Mouse (Mus musculus) heart, adult 18-20 months (tissue): ENCODE data around the gene Mthfd1l. TPM values are rescaled to one million over a fixed set of nuclear protein-coding genes. Genes with fewer than 3 reads are reported as not detected.

Experiments
- DNase-seq, 2 experiments: peaks; one replicate each; pipeline ENCODE4 v3.0.0; 2021 to 2022; ENCODE audit warnings: mixed read lengths in 1 of 2
- total RNA-seq, 2 experiments: library from RNA; stranded (reverse); gene quantifications; 2 replicates each; pipeline ENCODE4 v1.2.3; 2021

Mthfd1l gene
- total RNA-seq, 2 experiments from 2014 or later = 0.69 to 0.90 TPM

DNA sequence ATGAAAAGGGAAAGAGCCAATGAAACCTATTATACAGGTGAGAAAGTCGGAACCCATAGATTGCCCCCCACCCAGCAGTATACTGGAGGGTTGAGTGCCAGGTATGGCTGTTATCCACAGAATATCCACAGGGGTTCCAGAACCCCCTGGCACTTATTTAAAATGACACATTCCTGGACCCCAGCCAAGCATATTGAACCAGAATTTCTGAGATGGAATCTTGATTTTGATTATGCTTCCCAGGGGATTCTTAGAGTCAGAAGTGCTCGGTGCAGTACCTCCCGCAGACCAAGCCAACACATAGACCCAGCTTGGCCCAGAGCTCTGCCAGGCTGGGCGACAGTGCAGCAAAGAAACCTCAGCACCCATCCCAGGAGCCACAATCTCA, 3.7 kb downstream of the Mthfd1l start:
- no peak for DNase-seq

DNA sequence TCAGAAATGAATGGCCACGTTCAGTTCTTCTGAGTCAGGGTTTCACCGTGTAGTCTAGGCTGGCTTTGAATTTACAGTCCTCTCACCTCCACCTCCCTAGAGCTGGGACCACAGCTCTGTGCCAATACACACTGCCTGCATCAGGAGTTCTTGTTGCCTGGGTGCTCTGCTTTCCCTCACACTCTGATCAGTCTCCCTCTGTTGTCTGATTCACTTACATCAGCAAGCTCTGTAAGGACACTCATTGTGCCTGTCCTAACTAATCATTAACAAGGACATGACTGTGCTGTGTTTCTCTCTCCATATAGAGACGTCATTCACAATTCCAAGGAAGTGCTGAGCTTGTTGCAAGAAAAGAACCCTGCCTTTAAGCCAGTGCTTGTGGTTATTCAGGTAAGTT, 5.4 kb downstream of the Mthfd1l start:
- no peak for DNase-seq

DNA sequence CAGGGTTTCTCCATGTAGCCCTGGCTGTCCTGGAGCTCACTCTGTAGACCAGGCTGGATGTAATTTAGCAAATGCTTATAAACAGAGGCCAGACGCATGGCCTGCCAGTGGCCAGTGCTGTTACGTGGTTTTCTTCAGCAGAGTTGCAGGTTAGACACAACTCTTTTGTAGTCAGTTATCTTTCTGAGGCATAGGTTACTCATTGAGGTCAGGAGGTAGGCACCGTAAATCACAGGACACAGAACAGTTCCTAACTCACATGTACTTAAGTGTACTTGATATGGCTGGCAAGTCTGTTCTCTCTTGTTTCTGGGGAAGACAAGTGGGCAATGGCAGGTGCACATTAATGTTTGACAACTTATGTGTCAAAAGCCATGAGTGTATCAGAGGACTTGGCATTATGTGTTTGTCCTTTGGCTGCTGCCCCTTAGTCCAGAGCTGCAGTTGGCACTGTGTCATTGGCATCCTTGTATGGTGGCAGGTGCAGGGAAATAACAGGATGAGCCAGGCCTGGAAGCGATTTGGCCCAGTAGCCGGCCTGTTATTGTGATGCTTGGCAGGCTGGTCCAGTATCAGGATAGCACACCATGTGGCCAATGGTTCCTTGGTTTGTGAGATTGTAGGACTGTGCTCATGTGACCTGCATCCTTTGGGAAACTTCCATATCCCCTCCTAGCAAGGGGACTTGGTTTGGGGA, 6.0 kb downstream of the Mthfd1l start:
- DNase-seq = no peak

DNA sequence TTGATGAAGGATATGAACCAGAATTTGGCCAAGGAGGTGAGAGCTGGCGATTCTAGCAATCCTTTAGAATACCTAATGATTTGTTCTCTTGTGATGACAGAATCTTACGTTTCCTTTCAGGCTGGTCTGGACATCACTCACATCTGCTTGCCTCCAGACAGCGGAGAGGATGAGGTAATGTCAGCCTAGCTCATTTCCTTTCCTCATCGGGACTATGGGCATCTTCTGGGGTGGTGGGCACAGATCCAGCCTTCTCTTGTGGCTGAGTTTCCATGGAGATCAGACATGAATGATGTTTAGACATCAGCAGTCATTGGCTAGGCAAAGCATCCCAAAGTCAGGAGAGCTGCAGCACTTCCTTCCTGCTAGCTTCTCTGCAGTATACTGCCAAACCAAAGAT, 7.3 kb downstream of the Mthfd1l start:
- DNase-seq = no peak

DNA sequence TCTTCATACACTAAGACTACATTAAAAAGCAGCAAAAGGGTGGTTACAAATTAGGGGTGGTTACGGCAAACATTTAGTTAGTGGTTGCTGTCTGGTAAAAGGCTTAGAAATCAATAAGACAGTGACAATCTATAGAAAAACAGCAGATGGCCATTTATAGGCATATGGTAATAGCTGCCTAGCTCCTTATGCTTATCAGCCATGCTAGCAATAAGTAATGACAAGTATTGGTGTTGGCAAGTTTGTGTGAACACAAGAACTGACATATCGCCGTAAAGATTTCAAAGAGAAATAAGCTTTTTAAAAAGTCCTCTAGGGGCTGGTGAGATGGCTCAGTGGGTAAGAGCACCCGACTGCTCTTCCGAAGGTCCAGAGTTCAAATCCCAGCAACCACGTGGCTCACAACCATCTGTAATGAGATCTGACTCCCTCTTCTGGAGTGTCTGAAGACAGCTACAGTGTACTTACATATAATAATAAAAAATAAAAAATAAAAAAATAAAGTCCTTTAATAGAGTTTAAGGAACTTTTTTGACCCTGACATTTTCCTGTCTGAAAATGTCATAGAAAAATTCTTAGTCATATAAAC, 17.5 kb downstream of the Mthfd1l start:
- DNase-seq = no peak

DNA sequence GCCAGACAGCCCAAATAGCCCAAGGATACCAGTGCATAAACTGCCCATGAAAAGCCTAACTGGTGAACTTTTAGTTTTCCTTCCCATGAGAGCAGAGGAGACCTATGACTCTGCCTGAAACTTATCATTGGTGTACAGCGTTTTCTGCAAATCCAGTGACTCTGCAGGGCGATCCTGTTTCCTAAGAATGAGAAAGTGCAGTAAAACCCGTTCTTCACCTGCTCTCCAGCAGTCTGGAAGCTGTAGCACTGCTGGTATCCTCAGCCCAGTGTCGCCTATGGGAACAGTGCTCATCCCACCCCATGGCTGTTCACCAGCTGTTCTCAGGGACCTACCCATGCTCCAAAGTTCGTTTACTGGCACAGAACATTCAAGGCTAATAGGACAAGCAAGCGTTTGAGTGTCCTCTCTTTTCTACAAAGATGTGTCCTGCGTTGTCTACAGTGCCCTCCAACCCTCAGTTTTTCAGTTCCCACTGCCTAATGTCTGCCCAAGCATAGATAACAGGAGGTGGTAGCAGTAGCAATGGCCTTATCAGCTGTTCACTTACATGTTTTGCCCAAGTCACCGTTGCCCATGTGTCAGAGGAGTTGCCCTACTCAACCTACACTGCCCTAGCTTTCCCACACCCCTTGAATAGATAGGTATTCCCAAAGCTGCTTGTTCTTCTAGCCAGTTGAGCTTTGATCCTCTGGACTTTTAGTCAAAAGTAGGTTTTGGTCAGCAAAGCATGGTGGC, 20.6 kb downstream of the Mthfd1l start:
- DNase-seq = no peak

DNA sequence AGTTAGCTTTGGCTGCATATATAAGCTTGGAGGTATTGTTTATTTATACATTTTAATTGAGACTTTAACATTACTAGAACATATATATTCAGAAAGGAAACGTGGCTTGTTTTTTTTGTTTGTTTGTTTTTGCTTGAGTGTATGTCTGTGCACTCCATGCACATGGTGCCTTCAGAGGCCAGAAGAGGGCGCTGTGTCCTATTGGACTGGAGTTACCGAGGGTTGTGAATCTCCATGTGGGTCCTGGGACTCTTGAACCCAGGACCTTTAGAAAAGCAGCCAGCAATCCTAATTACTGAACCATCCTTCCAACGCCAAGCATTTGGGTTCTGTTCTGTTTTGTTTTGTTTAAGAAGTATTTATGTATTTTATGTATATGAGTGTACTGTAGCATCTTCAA, 22.4 kb downstream of the Mthfd1l start:
- DNase-seq = no peak

DNA sequence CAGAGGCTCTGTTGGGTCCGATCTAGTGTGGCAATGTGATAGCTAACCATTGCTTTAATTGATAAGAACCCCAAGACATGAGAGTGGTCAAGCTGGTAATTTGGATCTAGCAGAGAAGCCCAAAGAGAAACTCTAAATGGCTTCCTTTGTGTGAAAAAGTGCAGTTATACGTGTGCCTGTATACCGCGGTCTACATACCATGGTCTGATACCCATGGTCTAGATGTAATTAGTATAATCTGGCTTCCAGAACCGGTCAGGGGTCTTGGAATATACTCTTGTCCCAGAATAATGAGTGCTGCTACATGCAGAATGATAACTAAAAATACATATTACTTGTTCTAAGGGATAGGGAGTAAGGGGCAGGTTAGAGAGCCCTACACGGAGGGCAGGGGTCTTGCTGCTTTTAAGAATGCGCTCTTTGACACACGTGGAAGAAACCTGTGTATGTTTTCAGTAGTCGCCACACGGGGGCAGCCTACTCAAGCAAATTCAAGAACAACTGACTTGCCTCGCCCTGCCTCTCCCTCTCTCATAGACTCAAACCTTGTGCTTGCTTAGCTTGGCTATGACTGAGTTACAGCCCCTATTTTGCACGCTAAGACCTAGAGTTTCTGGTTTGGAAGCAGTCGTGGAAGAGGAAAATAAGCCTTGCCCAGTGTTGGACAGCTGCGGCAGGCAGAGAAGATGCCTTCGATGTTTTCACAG, 23.4 kb downstream of the Mthfd1l start:
- DNase-seq = peak; percentile 75 to 82

DNA sequence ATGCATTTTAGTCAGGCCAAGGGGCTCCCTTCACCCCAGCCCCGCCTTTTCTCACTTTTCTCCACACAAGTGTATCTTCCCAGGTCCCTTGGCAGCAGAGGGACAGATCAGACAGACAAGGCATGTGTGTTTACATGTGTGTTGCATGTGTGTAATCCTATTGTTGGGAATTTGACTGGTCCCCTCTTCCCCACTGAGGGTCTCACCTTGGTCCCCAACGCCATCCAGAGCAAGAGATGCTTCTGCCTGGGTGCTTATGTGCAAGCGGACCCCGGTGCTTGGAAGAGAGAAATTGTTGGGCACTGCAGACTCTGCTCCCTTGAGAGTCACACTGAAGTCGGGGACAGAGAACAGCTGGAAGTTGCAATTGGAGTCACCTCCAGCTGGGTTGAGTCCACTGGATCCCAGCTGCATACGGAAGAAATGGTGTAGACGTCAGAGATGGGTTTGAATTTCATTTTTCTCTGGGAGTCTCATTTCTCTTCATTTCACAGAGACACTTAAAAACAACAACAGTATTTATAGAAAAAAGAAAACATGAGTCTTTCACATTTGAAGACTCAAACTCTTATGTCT, 25.0 kb downstream of the Mthfd1l start:
- peak; percentile 24 to 26 for DNase-seq

DNA sequence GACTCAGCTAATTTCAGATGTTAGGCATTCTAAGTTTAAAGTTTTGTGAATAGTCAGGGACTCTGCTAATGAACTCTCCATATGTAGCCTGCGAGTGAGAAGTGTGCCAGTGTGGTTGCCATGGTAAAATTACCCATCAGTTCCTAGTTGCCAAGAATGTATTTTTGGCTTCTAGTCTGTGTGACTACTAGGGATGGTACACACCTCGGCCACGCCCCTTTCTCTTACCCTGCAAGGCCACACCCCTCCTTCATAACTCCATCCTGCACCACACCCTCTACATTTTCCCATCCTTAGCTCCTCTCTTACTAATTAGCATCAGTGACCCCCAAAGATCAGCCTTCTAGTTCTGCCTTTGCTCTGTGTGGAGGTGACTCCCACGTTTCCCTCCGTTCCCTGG, 29.8 kb downstream of the Mthfd1l start:
- DNase-seq = no peak

DNA sequence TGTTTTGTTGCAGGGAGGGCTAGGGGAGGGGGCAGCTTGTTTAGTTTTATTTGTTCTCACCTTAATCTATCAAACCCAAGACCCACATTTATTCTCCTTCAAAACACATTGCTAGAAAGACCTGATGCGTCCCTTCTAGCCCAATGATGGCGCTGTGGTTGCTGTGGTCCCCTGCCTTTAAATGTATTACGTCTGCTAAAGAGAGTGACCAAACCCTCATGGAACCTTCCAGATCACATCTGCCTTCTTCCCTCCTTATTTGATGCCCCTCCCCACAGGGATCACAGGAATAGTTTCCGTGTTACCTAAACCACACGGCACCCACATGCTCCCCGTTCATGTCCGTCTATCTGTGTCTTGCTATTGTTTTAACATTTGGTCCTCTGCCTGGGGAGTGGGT, 32.3 kb downstream of the Mthfd1l start:
- no peak for DNase-seq

DNA sequence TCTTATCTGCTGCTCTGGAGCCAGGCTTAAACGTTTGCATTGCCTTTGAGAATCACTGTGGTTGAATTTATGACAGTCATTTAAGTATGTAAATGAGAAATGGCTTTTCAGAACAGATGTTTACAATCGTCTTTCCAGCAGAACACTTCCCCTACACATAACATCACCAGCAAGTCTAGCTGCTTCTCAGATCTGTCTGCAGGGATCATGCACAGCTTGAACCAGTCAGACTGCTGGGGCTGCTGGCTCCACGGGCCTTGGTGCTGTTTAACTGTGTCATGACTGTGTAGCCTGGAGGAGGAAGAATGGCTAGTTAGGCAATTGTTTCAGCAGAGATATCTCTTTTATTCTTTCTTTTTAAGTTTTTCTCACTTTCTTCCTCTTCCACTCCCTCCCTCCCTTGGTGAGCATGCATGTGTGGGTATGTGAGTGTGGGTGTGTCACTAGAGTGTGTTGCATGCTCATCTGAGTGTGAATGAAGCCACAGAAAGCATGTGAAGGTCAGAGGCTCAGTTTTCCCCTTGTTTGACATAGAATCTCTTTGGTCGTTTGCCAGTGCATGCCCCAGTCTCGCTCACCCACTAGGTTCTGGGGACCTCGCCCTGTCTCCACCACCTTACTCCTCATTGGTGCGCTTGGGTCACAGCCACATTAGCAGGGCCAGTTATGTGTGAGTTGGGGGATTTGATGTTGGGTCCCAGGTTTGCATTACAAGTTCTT, 33.5 kb downstream of the Mthfd1l start:
- DNase-seq = no peak

DNA sequence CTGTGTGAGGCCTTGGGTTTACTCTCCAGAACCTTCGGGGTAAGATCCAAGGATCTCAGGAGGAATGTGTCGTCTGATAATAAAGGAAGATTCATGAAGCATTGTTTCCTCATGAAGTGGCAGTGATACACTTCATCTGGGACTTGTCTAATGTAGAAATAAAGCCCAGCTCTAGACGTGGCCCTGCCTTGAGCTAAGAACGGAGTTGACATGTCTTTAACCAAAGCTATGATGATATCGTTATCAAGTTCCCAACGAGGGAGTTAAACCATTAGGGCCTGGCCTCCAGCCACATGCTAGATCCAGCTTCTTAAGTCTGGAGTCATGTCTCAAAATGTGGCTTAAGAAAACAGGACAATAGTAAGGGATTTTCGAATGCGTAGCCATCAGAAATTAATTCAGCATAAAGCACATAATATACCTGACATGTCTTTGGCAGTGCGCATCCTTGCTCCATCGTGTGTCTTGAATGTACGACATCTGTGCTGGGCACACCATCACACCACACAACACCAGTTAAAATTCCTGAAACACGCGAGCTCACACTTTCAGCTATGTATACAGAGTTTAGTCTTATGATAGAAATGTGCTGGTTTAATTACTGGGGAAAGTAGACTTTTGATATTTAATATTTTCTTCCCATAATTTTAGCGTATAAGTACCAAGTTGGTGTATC, 49.8 kb downstream of the Mthfd1l start:
- DNase-seq = no peak

DNA sequence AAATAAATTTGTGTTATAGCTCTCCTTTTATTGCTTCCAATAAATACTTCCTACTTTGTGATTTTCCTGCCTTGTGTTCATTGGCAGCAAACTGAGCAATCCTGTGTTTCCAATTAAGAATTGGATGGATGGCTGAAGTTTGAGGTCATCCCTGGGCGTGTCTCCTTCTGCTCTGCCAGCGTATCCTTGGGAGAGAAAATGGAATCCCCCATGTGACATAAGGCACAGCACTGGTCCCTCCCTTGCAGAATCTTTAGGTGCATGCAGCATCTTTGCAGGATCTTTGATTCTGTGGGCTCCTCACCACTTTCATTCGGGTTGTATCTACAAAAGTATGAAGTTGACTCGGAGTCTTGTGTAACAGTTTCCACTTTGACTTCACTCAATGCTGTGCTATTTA, 53.7 kb downstream of the Mthfd1l start:
- DNase-seq = peak; percentile 68 to 80

DNA sequence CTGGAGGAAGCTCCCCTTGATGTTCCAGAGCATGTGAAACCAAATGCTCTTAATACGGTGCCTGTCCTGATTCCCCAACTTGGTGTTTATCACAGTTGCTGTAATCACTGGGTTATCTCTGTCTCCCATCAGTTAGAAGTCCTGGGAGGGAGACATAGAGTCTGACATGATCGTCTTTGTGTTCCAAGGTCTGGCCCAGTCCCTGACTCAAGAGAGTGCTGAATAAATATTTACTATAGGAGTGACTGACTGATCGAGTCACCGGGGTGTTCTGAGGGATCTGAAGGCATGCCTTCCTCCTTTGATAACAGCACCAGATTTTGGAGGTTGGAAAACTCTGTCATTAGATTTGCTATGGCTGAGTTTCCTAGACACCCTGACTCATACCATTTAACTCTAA, 54.5 kb downstream of the Mthfd1l start:
- DNase-seq = no peak

DNA sequence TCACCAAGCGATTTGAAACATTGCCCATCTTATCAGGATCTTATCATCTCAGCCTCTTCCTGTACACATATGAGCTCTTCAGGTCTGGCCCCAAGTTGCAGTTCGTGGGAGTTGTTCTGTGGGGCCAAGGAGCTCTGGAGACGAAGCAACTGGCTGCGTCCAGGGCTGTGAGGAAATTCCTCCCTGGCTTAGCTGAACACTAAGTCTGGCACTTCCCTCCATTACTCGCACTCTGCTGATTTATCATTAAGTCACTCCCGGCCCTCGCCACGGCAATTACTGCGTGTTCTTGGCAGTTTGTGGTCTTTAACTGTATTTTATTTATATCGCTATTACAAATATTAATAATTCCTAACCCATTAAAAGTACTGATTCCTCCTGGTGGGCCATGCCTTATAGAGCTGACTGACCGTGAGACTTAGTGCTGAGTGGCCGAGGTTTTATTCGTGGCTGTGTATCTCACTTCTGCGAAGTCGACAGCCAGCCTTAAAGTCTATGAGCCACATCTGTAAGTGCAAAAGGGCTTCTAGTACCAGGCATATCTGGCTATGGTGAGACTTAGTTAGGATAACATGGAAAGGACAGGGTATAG, 56.0 kb downstream of the Mthfd1l start:
- DNase-seq = peak; percentile 55 to 71

DNA sequence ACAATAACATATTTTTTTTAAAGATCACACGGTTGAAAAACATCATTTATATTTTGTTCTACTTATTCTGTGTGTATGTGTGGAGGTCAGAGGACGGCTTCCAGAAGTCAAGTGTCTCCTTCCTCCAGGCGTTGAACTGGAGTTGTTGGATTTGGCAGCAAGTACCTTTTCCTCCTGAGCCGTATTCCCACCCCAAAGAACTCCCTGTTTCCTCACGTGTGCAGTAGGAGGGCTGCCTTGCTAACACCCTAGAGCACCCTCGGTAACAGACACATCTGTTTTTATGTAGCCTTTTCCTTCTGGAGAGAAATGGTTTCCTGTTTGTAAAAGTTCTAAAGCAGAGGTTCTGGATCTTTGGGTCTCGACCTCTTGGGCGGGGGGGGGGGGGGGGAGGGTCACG, 60.8 kb downstream of the Mthfd1l start:
- peak in 1 of 2 experiments; percentile 53 for DNase-seq

DNA sequence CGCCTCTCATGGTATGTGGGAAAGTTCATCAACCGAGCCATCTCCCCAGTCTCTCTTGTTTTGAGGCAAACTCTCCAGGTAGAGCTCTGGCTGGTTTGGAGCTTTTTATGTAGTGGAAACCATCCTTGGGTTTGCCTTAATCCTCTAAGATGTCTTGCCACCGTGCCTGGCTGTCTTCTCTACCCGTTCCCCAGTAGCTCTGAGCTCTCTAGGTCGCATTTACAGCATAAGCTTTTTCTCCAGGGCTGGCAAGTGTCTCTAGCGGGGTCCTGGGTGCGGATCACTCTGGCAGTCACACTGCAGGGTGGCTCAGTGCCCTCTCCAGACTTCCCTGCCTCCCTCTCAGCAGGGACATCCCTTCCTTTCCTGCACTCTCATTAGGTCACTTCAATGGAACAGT, 63.6 kb downstream of the Mthfd1l start:
- DNase-seq = no peak

DNA sequence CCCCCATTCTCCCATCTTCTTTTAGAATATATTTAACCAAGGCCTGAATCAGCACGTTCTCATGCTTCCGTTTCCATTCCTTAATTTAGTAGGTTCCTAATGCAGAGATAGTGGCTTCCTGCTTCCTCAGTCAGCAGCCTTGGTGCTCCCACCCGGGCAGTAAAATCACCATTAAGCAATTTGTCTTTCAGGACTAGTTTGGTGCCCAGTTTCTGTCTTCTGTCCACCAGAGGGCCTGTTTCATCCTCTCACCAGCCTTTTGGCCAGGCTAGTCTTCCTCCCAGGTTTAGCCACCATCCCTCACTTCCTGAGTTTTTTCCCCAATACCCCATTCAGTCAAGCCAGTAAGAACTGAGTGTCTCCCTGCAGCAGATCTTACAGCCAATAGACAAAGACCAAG, 64.1 kb downstream of the Mthfd1l start:
- DNase-seq = peak; percentile 37 to 43

DNA sequence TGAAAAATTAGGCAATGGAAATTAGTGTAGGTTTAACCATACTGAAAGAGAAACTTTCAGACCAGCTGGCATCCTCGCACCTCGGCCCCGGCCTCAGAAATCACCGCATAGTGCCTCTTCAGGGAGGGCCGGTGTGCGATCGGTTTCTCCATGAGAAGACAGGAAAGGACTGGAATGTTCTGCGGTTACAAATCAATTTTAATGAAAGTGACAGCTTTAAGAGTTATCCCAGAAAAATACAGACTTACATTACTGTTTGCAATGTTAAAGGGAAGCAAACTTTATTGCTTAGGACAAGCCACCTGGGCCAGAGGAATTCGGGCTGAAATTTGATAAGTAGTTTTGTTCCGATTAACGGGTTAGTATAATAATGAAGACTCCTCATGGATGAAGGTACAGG, 65.7 kb downstream of the Mthfd1l start:
- DNase-seq = no peak

DNA sequence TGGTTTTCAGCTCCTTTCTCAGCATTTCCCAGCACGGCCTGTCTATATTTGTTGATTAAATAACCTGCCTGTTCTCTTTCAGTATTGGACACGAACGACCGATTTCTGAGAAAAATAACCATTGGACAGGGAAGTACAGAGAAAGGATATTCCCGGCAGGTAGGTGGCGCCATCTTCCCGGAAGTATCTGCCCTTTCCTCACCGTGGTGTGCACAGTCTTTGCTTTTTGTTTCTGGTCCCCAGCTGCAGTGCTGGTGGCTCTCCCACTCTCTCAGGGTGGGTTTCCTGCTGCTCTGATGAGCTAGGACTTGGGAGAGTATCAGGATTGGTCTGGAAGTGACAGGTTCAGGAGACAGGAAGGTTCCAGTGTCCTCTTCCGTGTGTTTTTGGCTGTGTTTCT, 68.8 kb downstream of the Mthfd1l start:
- DNase-seq = peak; percentile 54 to 81
